Mouse (Mus musculus): Measurements from ENCODE around the gene Hpd.

DNA sequence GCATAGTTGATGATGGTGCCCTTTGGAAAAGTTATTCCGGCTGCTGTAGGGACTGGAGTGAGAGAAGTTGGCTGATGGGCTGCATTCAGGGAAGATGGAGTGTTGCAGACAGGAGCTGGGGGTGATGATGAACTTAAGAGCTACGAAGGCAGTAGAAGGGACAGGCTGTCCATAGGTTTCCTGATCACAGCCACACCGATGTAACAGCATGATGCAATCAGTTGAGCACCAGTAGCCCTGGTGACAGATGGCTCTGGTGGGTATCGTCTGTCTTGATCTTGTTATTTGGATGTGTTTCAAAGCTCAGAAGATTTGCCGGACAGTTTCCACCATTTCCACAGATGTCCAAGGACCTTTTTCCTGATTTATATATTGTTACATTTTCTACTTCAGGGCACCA, 19.5 kb upstream of the Hpd start:
- TF ChIP-seq CTCF (IDR thresholded peaks at IDR 0.05; ENCODE audit: control insufficient read depth, insufficient read depth, insufficient read length) (no peak), MYOD1 (IDR thresholded peaks at IDR 0.05; ENCODE audit: control insufficient read depth, insufficient read length, low read depth) (no peak), USF1 (IDR thresholded peaks at IDR 0.05; ENCODE audit: low read depth) (no peak)
